Mouse (Mus musculus): Measurements from ENCODE around the gene Apeh.

GRCm38 (mm10) chr9:108095949-108096712, 1.7 kb upstream of the Apeh start:
- no peak for TF ChIP-seq CTCF (IDR thresholded peaks at IDR 0.05; ENCODE audit: control insufficient read depth, insufficient read depth, insufficient replicate concordance, low read depth, low read length)
- no peak for TF ChIP-seq POLR2A (IDR thresholded peaks at IDR 0.05; ENCODE audit: control insufficient read depth, low read depth, low read length)

Data from testis, adult 2 months (tissue).